Mouse (Mus musculus): ENCODE results near the gene Ugt1a2.

DNA sequence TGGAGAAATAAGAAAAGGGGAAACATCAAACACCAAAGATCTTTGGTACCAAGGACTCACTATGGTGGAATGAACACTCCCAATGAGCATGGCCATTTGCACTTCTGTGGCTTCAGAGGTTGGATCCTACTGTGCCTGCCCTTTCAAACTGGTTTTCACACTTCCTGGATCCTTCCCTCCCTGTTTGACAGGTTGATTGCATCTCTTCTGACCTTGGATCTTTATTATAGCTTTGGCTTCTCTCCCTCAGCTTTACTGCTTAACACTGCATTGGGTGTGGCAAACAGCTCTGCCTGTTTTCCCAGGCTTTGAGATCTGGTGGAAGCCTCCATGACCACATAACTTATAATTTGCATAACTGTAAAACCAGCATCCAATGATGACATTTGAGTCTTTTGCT is 19.9 kb downstream of the Ugt1a2 start:
- TF ChIP-seq CTCF (IDR thresholded peaks at IDR 0.05; ENCODE audit: low read depth): no peak
- TF ChIP-seq EP300 (IDR thresholded peaks at IDR 0.05; ENCODE audit: low read depth): no peak

Data from liver, postnatal 0 days (tissue).